Mouse (Mus musculus): ENCODE measurements around the gene Tlr5. TPM values are rescaled to one million over a fixed set of nuclear protein-coding genes. Genes with fewer than 3 reads are reported as not detected.

Tlr5 gene
- total RNA-seq, 2 experiments from 2014 or later, result 0.37 to 0.63 TPM

DNA sequence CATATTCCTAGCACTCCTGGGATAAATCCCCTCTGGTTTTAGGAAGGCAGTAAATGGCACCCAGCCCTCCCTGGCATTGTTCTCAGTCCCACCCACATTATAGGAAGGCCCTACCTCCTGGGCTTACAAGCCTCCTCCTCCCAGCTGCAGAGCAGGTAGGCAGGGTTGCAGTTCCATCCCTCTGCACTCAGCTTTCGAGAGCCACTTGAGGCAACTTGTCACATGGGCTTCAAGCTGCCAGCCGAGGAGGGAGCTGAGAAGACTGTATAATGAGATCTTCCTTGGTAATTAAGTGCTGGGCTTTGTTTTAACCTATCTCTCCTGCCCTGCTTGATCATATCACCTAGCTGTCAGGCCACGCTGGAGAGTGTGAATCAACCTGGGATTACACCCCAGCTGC lies 1.4 kb upstream of the Tlr5 start:
- DNase-seq (ENCODE audit: low spot score in 2 of 2), result no peak

DNA sequence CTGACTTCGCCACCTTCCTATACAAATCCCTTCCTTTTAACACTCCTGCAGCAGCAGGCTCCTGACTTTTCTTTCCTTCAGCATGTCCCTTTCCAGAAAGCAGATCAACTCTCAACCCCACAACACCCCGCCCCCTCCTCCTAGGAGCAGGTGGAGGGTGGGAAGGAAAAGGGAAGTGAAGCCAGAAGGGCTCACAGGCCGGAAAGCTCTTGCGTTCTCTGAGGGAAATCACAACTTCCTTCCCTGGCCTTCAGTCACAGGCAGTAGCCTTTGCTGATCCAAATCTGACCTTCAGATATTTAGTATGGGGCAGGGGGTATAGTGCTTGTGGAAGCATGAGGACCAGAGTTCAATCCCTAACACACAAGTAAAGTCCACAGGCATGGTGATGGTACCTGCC lies 921 bp upstream of the Tlr5 start:
- DNase-seq (ENCODE audit: low spot score in 2 of 2), result no peak

DNA sequence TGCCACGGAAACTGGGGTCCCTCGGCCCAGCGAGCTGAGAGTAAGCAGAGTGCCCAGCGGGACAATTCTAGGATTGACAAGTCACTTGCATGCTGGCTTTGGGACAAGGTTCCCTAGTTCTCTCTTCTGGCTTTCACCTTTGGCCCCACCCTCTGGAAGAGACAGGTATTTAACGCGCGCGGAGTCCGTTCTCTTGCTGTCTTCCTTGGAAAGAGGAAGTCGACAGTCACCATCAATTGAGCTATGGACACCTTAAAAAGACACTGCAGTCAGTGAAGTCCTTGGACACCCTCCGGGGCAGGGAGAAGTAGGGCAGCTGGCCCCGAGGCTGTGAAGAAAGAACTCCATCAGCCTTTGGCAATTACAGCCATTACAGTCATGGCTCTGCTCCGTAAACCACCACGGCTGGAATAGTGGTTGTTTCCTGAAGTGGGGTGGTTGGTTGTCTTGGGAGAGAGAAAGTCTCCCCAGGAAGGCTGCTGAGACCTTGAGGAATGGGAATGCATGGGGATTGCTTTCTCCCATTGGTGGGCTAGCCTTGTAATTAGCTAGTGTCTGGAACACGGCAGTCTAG lies 546 bp downstream of the Tlr5 start:
- DNase-seq (ENCODE audit: low spot score in 2 of 2), result no peak

DNA sequence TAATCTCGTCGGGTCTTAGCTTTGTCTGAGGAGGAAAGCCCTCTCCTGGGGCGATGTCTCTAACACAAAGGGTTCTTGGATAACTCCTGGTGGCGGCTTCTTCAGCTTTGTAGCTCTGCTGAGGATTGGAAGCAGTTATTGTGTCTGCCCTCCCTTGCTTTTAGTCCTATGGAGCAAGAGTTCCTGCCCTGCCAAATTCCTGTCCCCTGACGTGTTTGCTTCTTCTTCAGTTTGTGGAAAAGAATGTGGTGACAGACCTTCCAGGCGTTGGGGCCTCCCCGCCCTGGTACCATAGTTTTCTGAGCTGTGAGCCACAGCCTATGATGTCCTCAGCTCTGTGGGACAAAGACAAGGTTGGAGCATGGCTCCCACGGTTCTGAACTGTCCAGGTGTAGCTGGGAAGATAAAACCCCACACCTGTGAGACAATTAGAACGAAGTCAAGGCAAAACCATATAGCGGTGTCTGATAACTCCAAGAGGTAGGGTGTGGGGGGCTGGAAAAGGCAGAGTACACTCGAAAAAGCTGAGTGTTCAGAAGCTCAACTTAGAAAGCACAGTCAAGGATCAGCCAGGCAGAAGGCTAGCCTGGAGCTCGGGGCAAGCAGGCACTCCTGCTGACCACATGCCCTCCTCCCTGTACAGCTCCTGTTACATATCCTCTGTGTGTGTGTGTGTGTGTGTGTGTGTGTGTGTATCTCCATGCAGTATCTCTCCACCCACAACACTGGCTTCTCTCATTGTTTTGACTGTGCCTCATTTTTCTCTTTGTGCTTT lies 1.8 kb downstream of the Tlr5 start:
- DNase-seq (ENCODE audit: low spot score in 2 of 2), result no peak

DNA sequence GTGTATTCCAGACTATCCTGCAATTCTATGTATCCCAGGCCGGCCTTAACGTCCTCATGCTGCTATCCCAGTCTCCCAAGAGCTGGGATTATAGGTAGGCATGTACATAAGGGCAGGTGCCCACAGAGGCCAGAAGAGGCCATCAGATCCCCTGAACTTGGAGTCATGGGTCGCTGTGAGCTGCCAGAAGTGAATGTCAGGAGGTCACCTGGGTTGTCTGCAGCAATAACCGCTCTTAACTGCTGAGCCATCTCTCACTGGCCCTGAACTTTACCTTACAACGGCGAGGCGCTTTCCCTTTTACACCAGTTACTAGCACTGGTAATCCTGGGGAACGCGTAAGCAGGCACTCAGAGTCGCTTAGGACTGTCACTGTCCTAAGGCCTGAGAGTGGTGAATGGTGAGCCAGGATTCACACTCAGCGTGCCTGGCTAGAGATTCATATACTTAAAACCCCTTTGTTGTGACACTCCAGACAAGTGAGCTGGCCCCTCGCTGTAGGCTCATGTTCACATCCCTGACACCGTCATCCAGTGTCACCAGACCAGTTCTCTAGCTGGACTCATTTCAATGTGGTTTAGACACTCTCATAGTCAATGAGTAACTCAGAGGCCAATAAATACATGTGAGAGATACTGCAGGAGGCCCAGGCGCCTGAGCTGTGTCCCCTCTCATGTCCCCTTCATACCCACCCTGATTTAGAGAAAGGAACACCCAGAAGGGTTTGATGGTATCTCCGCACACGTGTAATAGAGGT lies 2.6 kb downstream of the Tlr5 start:
- DNase-seq (ENCODE audit: low spot score in 2 of 2), result no peak

DNA sequence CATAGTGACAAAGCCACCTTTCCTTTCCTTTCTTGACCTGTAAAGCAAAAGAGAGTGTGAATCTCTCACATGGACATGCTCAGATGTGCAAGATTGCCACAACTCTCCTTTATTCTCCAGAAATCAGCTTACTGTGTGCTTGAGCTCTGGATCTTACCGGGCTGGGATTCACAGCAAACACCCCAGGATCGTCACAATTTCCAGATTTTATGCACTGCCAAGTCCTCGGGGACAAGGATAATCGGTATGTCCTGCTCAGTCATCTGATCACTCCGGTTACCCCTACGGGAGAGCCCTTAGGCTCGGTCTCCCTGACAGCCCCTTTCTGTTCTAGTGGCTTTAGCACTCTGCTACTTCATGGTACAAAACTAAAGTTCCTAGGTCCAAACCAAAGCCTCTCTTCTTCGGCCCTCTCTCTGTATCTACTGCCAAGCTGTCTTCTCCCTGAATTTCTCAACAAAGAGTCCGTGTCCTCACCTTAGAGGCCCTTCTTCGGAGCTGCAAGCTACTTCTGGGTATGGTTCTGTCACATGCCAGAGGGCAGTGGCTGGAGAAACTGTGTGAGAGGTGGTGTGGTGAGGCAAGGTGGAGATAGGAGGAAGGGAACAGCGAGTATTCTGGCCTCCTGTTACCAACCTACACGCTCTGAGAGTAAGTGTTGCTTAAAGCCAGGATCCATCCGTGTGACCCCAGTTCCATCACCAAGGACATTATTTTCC lies 3.4 kb downstream of the Tlr5 start:
- DNase-seq (ENCODE audit: low spot score in 2 of 2), result no peak

DNA sequence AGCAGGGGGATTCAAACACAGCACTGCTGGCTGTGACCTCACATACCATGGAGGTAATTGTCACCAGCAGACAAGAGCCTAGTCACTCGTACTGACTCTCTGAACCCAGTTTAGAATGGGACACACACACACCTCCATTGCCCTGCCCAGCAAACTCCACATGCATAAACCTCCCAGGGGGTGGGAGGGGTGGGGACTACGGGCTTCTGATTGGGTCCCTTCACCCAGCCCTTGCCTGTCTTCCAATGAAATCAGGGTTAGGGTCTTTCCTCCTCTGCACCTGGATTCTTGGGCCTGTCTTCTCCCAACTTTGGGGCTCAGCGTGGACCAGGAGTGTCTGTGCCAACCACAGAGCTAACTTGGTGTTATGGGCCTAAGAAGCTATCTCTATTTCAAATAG lies 4.2 kb downstream of the Tlr5 start:
- no peak for DNase-seq (ENCODE audit: low spot score in 2 of 2)

DNA sequence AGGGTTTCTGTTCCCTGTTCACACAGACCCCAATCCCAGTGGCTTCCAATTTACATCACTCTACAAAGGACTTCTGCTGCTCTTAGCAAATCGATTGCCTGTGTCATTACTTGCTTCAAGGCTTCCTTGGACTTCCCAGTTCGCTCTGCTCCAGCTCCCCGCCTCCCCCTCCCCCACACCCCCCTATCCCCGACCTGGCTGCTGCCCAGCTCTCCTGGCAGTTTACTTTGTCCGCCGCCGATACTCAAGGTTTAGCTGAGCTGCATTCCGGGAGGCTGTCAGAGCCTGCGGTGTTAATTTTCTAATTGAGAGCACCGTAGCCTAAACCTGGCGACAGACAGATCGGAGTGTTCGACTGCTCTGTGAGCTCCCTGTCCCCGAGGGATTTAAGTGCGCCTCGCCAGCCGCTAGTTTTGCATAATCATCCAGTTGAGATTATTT lies 4.7 kb downstream of the Tlr5 start:
- DNase-seq (ENCODE audit: low spot score in 2 of 2), result peak in 1 of 2 experiments; percentile 31

DNA sequence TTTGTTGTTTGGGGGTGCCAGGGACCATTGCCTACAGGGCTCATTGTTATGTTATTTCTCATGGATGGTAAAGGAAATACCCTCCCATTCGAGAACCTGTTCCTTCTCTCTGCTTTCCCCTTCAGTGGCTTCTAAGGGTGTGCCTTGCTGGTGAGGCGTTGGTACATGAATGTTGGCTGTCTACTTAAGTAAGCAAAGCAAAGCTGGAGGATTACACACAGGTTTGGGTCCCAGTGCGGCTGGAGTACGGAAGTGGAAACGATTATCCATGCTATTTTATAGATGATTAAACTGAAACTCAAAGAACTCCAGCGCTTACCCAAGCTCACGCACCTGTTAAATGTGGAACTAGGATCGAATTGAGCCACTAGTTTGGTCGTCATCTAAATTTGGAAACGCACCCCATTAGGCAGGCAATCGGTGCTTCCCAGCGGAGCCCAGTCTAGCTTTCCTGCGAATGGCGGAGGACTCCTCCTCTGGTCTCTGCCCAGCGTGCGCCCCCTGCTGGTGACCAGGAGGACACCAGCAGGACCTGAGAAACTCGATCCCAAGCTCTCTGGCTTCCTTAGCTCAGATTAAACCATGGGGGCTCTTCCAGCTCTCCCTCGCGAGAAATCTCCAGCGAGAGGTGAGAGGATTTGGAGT lies 5.3 kb downstream of the Tlr5 start:
- DNase-seq (ENCODE audit: low spot score in 2 of 2), result peak; percentile 77 to 87

DNA sequence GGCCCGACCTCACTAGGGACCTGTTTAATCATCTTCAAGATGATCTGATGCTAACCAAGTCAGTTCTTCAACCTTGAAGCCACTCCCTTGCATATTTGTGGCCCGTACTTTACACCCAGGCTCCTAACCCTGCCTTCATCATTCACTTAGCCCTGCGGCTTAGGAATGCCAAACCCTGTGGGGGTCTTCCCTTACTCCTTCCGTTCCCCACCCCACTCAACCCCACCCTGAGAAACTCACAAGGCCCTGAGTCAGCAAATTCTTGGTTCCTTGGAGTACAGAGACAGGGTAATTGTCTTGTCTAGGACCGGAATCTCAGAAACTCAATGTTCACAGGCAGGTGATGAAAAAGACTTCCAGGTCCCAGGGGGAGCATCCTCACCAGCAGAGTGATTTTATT lies 6.5 kb downstream of the Tlr5 start:
- DNase-seq (ENCODE audit: low spot score in 2 of 2), result no peak

DNA sequence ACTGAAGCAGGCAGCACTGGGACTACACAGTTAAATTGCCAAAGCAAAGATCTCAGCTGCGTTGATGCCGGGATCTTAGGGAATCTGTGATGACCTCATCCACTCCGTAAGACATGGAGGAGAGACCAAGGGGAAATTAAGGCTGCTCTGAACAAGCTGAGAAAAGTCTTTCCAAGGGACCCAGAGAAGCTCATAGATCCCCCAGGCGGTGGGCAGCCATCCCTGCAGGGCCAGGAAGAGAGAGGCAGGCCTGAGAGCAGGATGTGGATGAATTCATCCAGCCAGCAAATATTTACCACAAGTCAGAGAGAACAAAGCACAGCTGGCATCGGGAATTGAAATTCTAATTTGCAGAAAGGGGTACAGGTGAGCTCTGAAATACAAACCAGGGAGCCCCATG lies 8.7 kb downstream of the Tlr5 start:
- no peak for DNase-seq (ENCODE audit: low spot score in 2 of 2)

DNA sequence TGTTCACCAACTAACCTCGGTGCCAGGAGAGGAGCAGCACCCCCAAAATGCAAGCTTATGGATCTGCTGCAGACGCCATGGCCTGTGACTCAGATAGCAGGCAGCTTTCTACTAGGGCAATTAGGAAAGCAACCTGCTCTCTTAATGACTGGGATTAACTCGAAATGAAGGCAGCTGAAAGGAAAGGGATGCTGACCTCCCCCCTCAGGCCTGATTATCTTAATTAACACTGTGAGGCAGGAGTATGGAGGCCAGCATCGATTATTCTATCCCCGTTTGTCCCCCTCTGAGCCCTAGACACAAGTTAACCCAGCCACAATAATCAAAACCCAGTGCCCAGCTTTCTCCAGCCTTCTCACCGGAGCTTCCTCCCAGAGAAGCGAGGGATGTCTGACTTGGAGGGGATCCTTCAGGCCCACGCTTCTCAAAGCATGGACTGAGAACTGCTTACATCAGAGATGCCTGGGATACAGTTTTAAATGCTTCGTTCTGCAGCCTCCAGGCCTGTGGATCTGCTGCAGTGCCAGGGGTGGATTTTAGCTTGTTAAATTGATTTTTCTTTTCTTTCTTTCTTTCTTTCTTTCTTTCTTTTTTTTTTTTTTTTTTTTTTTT lies 10.4 kb downstream of the Tlr5 start:
- DNase-seq (ENCODE audit: low spot score in 2 of 2), result no peak

DNA sequence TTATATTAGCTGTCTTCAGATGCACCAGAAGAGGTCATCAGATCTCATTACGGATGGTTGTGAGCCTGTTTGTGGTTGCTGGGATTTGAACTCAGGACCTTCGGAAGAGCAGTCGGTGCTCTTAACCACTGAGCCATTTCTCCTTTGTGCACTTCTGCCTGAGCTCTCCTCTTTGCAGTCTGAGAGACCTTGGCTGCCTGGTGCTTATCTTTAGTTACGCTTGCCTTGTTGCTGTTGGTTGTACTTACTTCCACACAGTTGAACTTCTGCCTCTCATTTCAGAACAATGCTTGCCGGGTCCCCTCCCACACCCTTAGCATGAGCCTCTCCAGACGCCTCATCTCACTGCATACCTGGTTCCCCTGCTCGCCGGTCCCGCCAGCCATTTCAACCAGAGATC lies 14.1 kb downstream of the Tlr5 start:
- DNase-seq (ENCODE audit: low spot score in 2 of 2), result no peak

DNA sequence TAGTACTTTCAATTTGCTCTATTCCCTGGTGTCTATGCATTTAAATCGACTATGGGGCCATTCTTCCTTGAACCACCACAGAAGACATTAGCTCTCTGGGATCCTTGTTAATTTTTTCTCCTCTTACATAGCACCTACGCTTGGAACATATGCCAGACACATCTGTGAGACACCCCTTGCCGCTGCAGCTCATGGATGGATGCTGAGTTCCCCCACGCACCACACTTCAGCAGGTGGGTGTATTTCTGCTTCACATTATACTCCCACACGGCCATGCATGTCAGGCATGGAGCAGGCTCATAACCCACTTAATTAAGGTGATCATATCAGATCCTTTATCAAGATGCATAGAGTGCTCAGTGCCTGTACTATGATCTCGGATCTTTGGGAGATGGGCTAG lies 17.7 kb downstream of the Tlr5 start:
- no peak for DNase-seq (ENCODE audit: low spot score in 2 of 2)

DNA sequence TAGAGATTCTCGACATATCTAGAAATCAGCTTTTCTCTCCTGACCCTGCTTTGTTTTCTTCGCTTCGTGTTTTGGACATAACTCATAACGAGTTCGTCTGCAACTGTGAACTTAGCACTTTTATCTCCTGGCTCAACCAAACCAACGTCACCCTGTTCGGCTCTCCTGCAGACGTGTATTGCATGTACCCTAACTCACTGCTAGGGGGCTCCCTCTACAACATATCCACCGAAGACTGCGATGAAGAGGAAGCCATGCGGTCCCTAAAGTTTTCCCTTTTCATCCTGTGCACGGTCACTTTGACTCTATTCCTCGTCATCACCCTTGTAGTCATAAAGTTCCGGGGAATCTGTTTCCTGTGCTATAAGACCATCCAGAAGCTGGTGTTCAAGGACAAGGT lies 20.2 kb downstream of the Tlr5 start:
- no peak for DNase-seq (ENCODE audit: low spot score in 2 of 2)

DNA sequence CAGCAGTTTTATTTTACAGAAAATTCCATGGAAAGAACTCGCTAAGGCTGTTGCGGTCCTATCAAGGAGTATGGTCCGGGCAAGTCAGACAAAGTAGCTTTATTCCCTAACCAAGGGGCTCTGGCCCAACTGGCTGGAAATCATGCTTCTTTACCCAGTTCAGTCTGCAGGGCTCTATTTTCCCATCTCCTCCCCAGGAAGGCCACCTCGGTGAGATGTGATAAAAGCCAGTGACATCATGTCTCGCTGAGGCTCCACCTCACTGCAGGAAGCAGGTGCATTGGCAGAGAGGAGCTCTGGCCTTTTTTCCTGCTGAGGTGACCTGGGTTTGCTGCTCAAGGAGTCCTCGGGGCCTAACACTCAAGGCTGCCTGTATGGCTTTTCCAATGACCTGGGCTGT lies 26.1 kb downstream of the Tlr5 start:
- no peak for DNase-seq (ENCODE audit: low spot score in 2 of 2)

DNA sequence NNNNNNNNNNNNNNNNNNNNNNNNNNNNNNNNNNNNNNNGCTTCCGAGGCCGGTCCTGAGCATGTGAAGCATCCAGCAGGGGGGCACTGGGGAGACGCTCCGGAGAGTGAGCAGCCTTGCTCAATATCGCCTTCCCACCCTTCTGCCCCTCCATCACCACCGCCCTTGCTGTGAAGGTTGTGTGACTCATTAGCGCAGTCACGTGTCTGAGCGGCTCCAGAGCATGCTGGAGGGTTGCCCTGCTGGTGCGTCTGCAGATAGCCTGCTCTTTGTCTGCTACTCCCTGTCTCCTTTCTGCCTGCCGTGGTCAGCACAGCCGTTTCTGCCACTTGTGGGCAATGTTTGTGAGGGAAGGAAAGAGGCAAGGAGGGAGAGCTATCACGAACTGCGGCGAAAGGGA lies 28.4 kb downstream of the Tlr5 start:
- DNase-seq (ENCODE audit: low spot score in 2 of 2), result peak; percentile 81 to 90

DNA sequence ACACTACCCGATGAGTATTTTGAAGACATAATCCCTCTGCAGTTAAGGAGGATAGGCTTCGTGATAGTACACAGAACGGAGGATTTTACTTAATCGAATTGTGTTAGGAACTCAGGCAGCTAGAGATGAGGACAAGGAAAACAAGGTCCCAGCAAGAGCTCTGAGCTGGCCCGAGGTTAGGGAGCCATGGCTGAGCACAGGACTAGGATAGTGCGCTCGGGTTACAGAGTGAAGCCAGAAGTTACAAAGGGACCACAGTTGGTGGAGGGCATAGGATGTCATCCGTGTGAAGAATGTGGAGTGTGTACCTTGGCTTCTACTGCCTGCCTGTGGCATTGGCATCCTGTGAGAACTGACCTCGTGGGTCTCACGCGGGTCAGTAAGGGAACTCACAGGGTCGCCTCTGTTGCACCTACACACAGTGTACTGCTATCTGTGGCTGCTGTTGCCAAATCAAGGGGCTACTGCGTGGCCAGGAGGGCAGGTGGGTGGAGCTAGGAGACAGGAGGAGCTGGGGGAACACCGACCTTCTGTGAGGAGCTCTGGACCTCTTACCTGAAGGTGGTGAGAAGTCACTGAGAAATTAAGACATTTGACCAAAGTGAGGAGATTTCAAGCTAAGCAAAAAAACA lies 29.0 kb downstream of the Tlr5 start:
- no peak for DNase-seq (ENCODE audit: low spot score in 2 of 2)

DNA sequence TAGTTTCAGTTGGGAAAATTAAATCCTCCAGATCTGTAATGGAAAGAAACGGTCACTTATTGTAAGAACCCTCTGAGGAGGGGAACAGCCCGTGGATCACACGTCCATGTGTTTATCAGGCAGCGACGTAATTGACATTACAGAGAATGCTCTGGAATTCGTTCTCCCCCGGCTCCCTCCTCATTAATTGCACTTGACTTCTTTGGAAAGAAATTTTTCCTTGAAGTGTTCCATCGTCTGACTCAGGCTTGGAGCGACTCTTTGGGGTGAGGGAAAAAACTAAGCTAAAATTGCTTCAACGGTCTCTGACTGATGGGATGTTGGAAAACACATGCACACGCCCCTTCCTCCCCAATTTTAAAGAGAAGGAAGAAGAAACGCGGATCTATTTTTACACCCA lies 31.7 kb downstream of the Tlr5 start:
- DNase-seq (ENCODE audit: low spot score in 2 of 2), result no peak

DNA sequence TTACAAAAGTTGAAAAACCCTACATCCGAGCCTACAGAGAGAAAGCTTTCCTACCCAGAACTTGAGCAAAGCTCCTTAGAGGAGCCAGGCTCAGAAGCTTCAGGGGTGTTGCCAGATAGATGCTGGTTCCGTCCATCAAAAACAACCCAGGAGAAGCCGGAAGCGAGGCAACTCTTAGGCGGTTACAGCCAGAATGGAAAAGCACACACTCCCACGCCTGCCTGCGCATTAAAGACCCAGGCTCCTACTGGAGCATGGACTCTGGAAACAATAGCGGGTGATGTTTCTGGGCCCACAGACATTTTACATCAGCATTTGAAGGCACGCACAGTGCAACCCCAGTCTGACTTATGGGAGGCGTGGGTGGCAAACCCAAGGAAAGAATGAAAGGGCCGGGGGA lies 32.2 kb downstream of the Tlr5 start:
- DNase-seq (ENCODE audit: low spot score in 2 of 2), result no peak
